ENCODE assay signal across 8 mouse cellular contexts in genomic region chr5:133482291-133483086, GRCm38 (mm10).
DNase-seq lines count a peak whose midpoint lies in the region; ATAC-seq and TF ChIP-seq lines count a peak whose summit lies in the region.

No protein-coding gene starts in this region.

- no peak overlapping the region for H3K4me3 ChIP-seq in forebrain, embryonic 10.5 days
- no peak overlapping the region for H3K4me3 ChIP-seq in forebrain, embryonic 12.5 days (replicated peaks)
- H3K4me3 ChIP-seq in heart, adult 2 months, result no peak overlapping the region

- H3K4me1 ChIP-seq in forebrain, embryonic 10.5 days, result peaks cover 20% of the 10 kb centered on the region
- 0 out of 2 replicates have a peak, but pooled peaks cover 9% of the 10 kb centered on the region for H3K4me1 ChIP-seq in forebrain, embryonic 12.5 days
- H3K4me1 ChIP-seq in heart, adult 2 months (ENCODE audit: control insufficient read depth, insufficient read depth, low read length), result no peaks in the 10 kb centered on the region; the same call in 1 of the 2 replicates

- TF ChIP-seq EP300 in heart, adult 2 months (IDR thresholded peaks at IDR 0.05; ENCODE audit: insufficient read depth, low read depth, low read length), result no peak

- no peak overlapping the region for H3K27ac ChIP-seq in forebrain, embryonic 10.5 days
- H3K27ac ChIP-seq in forebrain, embryonic 12.5 days, result no peak overlapping the region
- peak overlapping the region; percentile 74 for H3K27ac ChIP-seq in heart, adult 2 months

- TF ChIP-seq POLR2A in heart, adult 2 months (IDR thresholded peaks at IDR 0.05; ENCODE audit: insufficient read depth, low read depth, low read length), result no peak

- peak; percentile 54 for DNase-seq in forebrain, embryonic 10.5 days (ENCODE audit: extremely low spot score, low spot score)
- peak; percentile 61 for DNase-seq in embryo, embryonic 10 days (ENCODE audit: low spot score)
- DNase-seq in heart, adult 2 months, result peak in 1 of 2 experiments; percentile 21
- peak; percentile 5 for DNase-seq in left cerebral cortex, postnatal 4 days
- no peak for DNase-seq in thymus, postnatal 36 days
- DNase-seq in spleen, postnatal 10 days (ENCODE audit: low spot score in 2 of 2), result no peak
- no peak for DNase-seq in kidney, postnatal 4 days

- intact Hi-C loops in heart, adult 2 months (cut with DNase I), result no loop called here
- intact Hi-C loops in left cerebral cortex, postnatal 4 days (cut with DNase I), result no loop called here

- no peaks in the 10 kb centered on the region for H3K9me3 ChIP-seq in forebrain, embryonic 10.5 days
- H3K9me3 ChIP-seq in forebrain, embryonic 12.5 days, result no peaks in the 10 kb centered on the region

- TF ChIP-seq CTCF in heart, adult 2 months (IDR thresholded peaks at IDR 0.05), result no peak

- peaks cover 24% of the 10 kb centered on the region; the same call in 1 of the 2 replicates for H3K27me3 ChIP-seq in forebrain, embryonic 10.5 days (ENCODE audit: poor library complexity, severe bottlenecking)
- H3K27me3 ChIP-seq in forebrain, embryonic 12.5 days, result peaks cover 6% of the 10 kb centered on the region
- H3K27me3 ChIP-seq in heart, adult 2 months (ENCODE audit: control insufficient read depth, insufficient read depth, low read length), result no peaks in the 10 kb centered on the region

- H3K4me2 ChIP-seq in forebrain, embryonic 12.5 days, result no peak overlapping the region

- no peak for ATAC-seq in forebrain, embryonic 12.5 days (ENCODE audit: low FRiP score)

- no peak overlapping the region for H3K9ac ChIP-seq in forebrain, embryonic 12.5 days
- no peak overlapping the region for H3K9ac ChIP-seq in heart, adult 2 months (ENCODE audit: low read depth, low read length)

- H3K36me3 ChIP-seq in forebrain, embryonic 10.5 days (replicated peaks), result no peaks in the 10 kb centered on the region
- no peaks in the 10 kb centered on the region for H3K36me3 ChIP-seq in forebrain, embryonic 12.5 days (replicated peaks)
- peaks cover 9% of the 10 kb centered on the region for H3K36me3 ChIP-seq in heart, adult 2 months (ENCODE audit: control insufficient read depth, insufficient read depth, low read length)

- 53% methylated on average over 14 of the region's 14 CpGs for WGBS in forebrain, embryonic 10.5 days
- WGBS in forebrain, embryonic 12.5 days, result 45% methylated on average over 14 of the region's 14 CpGs
- 58% methylated on average over 14 of the region's 14 CpGs for WGBS in heart, adult 2 months

- no peaks in the 10 kb centered on the region for H3K79me2 ChIP-seq in heart, adult 2 months (replicated peaks; ENCODE audit: control insufficient read depth, insufficient read depth, low read length)

Comparison
In these comparisons a context has a peak if more than half of its experiments do, and no peak if none do; other contexts are left out.
1. DNase-seq: peak in forebrain, embryonic 10.5 days (single experiment), embryo, embryonic 10 days (single experiment) and left cerebral cortex, postnatal 4 days (single experiment); none in thymus, postnatal 36 days (0 of 2), spleen, postnatal 10 days (0 of 2) and kidney, postnatal 4 days (0 of 2).